Mouse (Mus musculus): ENCODE data around the gene Ewsr1.

The Ewsr1 gene

DNA sequence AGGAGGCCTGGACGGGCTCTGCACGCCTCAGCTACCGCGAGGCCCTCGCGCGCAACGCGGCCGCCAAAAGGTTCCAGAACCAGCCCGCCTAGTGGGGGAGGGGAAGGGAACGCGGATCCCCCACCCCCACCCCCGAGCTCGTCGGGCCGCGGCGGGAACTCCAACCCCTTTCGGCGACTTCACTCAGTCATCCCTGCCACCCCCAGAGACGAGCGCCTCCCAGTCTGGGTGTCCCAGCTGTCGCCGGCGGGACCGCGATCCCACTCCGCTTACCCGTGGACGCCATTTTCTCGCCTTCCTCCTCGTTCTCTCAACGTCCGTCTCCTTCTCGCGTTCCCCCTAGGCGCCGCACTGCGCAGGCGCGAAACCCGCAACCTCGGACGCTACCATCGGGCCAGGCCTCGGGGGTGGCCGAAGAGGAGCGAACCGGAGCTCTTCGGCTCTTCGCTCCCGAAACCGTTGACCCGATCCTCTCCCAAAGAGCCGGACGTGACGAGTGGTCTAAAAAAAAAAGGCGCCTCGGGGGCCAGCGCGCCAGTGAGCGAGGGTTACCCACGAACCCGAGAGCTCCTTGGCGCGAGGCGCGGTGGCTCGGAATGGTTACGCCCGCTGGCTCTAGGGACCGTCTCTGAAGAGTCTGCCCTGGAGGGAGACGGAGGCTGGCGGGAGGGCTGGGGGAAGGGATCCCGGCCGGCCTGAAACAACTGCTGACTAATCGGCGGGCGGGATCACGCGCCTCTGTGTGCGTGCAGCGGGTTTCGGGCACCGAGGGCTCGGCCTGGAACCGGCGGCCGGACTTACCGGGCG is at the start of gene Ewsr1, which contains the start of gene Rhbdd3:
Gene Ewsr1, minus strand, starts transcription at position 531 of the 807 bp plus-strand sequence.
Gene Rhbdd3, plus strand, starts transcription at position 191 of the 807 bp plus-strand sequence.
- peak; percentile 95 to 97 for DNase-seq (ENCODE audit: low spot score in 2 of 2)

GRCm38 (mm10) chr11:5145600-5145999 is 46.5 kb upstream of the Ewsr1 start:
- DNase-seq (ENCODE audit: low spot score in 2 of 2): no peak

DNA sequence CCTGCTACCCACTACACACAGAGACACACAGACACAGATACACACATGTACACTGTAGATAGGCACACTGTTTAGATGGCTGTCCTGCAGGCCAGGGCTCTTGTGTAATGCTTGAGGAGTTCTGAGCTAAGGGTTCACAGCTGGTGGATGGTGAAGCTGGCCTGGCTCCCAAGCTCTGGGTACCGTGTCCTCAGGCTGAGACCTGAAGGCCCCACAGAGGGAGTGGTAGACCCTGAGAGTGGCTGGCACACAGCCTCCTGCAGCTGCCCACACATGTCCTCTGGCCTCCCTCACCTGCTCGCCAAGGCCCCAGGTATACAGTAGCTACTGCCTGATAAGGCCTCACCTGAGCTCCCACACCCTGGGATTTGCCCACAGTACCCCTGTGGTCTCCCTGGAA is 42.9 kb upstream of the Ewsr1 start:
- no peak for DNase-seq (ENCODE audit: low spot score in 2 of 2)

DNA sequence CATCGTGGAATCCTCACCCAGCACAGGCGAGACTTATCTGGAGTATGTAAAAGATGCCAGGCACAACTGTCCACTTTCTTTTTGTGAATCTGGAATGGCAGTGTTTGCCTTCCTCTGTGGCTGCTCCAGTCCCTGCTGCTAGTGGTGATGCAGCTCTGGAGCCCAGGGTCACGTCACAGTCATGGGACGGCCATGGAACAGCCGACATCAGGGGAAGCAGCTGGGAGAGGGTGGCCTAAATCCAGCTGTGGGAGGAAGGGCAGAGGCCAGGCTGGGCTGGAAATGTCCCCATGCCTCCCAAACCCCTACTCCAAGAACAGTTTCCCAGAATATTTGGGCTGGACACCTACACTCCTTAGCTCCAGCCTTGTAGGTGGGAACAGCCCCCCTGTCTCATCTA is 42.2 kb upstream of the Ewsr1 start:
- DNase-seq (ENCODE audit: low spot score in 2 of 2): peak; percentile 31 to 58

GRCm38 (mm10) chr11:5140619-5141018 is 41.6 kb upstream of the Ewsr1 start:
- DNase-seq (ENCODE audit: low spot score in 2 of 2): peak; percentile 59 to 78

- no peak for DNase-seq (ENCODE audit: low spot score in 2 of 2)
These were observed 40.3 kb upstream of the Ewsr1 start for GRCm38 (mm10) chr11:5139372-5139771.

- DNase-seq (ENCODE audit: low spot score in 2 of 2): no peak
These were observed 39.6 kb upstream of the Ewsr1 start for GRCm38 (mm10) chr11:5138642-5139041.

GRCm38 (mm10) chr11:5135914-5136313 is 36.8 kb upstream of the Ewsr1 start:
- peak in 1 of 2 experiments; percentile 24 for DNase-seq (ENCODE audit: low spot score in 2 of 2)

DNA sequence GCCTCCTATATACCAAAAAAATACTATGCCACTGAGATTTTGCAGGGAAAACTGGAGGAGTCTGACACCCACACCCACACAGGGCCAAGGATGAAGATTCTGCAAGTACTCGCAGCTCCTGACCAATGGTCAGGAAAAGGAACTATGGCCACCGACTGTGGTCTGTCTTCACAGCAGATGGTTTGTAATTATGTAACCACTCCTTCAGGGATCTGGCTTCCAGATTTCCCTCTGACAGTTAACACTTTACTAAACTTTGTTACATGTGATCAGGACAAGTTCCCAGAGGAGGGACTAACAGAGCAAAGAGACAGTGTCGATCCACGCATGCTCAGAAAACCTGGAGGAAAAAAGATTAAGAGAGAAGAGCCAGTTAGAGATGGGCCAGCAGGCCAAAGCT is 33.7 kb upstream of the Ewsr1 start:
- DNase-seq (ENCODE audit: low spot score in 2 of 2): no peak

DNA sequence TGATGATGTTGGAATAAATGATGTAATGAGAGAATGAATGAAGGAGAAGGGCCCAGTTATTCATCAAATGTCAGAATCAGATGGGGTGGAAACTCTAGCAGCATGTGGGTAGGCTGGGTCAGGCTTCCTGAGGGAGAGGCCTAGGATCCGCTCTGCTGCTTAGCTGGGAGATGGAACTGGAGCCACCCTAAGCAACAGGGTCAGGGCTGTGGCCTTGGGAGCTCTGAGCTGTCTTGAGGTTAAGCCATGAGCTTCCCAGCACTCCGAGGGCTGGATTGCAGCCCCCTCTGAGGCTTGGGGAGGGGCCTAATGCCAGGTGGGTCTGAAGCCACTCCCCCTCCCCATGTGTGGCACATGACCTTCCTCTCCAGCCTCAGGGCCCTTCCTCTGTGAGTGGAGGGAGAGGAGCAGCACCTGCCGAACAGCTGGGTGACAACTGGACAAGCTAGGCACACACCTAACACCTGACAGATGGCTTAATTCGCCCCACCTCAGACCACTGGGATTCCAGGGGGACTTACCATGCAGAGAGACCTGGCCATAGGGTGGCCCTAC is 31.1 kb upstream of the Ewsr1 start:
- DNase-seq (ENCODE audit: low spot score in 2 of 2): no peak

DNA sequence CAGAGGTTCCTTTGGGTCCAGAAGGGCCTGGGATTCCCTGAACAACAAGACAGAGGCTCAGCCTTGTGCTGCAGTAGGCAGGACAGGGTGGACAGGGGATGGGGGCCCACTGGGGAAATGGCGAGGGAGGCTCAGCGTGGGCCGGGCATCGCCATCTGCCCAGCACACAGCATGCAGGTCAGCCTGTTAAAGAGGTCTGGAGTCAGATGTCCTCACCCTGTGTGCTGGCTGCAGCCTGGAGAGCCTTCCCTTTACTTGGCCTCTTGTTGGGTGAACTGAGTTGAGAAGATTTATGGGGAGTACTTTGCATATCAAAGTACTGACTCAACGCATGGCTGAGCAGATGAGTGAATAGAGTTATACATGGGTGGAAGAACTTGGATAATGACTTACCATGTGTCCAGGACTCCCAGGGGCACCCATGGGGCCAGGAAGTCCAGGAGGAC is 30.0 kb upstream of the Ewsr1 start:
- DNase-seq (ENCODE audit: low spot score in 2 of 2): no peak

- DNase-seq (ENCODE audit: low spot score in 2 of 2): no peak
These were observed 26.6 kb upstream of the Ewsr1 start for GRCm38 (mm10) chr11:5125713-5126112.

- peak; percentile 62 to 75 for DNase-seq (ENCODE audit: low spot score in 2 of 2)
These were observed 16.0 kb upstream of the Ewsr1 start for GRCm38 (mm10) chr11:5114931-5115581.

GRCm38 (mm10) chr11:5113645-5114044 is 14.6 kb upstream of the Ewsr1 start:
- DNase-seq (ENCODE audit: low spot score in 2 of 2): no peak

DNA sequence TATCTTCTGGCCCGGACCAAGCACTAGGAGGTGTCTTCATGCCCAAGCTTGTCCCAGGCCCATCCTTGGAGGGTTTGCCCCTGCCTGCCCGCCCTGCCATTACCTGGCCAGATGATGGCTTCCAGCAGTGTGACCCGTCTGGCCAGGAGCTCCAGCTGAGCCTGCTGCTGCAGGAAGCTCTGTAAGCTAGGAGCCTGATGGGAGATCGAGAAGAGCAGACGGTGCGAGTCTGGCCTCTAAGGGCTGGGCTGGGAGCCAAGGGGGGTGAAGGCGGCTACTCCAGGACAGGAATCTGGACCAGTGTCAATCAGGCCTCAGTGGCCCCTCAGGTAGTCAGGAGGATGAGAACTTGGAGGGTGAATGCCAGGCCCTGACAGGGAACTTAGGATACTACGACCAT is 10.4 kb upstream of the Ewsr1 start:
- DNase-seq (ENCODE audit: low spot score in 2 of 2): no peak

- DNase-seq (ENCODE audit: low spot score in 2 of 2): no peak
These were observed 5.0 kb upstream of the Ewsr1 start for GRCm38 (mm10) chr11:5103986-5104509.

DNA sequence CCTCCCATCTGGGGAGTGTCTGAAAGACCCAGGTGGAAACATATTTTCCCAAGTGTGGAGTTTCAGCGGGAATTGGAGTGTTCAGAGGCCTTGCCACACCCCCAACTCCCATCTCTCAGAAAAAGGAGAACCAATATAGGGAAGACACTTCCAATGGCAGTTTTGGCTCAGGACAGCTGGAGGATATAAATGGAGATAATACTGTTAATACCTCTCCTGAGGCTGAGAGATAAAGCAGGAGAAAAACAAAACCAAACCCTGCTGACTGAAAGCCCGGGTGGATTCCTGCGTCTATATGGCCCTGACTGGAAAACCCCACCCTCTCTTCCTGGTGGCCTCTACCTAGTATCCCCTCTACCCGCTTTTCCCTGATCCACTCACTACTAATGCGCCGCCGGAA is 3.3 kb upstream of the Ewsr1 start:
- no peak for DNase-seq (ENCODE audit: low spot score in 2 of 2)

GRCm38 (mm10) chr11:5101641-5102040 is 2.6 kb upstream of the Ewsr1 start:
- no peak for DNase-seq (ENCODE audit: low spot score in 2 of 2)

DNA sequence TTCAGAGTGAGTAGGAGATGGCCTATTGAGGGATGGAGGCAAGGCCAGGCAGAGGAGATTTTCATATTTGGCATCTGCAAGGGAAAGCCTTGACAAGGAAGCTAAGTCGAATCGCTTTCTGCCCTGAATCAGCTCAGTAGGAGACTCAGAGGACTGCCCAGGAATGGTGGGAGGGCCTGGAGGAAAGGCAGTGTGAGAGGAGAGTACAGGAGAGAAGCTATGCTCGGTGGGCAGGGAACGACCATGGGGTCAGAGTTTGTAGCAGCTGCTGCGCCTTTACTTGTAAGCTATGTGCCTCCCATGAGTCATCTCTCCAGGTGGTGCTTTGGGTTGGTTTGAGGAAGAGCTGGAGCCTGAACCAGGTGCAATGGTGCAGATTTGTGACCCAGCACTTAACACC is 1.7 kb upstream of the Ewsr1 start:
- DNase-seq (ENCODE audit: low spot score in 2 of 2): no peak

GRCm38 (mm10) chr11:5100283-5100682 is 1.2 kb upstream of the Ewsr1 start:
- peak in 1 of 2 experiments; percentile 24 for DNase-seq (ENCODE audit: low spot score in 2 of 2)

DNA sequence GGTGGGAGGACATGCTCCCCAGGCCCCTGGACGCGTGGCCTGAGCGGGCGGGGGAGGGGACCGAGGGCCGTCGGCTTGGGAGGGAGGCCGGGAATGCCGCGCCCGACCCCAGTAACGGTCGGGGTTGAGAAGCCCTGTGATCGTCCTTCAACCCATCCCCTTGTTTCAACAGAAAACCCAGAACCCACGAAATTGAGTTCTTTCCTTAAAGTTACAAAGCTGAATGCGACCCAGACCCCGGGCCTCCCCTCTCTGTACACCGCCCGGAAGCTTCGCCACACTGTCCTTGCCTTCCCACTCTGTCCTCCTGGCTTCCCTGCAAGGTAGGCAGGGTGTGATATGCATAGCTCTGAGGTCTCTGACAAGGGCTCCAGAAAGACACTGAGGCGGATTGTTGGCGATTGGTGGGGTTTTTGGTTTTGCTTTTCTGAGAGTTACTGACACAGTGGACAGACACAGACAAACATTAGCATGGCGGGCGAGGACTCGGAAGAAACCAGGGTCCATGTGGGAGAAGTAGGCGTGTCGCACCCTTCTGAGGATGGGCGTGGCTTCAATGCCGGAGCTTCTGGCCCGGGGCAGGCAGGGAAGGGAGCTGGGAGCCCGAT is 614 bp upstream of the Ewsr1 start:
- DNase-seq (ENCODE audit: low spot score in 2 of 2): peak; percentile 81 to 85

Data from heart, adult 9 months (tissue).